Mouse (Mus musculus) brain, embryonic 14.5 days (tissue): ENCODE data around the gene Rarres1.

Experiments
- CTCF ChIP-seq: fragments of 200-500 bp; IDR thresholded peaks from 2 replicates; pipeline ENCODE4 v1.5.1; 2012; ENCODE audit warnings: inconsistent platforms, mild to moderate bottlenecking, moderate library complexity, borderline replicate concordance; ENCODE audit not compliant: insufficient read depth, insufficient read length; ENCODE audit errors: extremely low read depth
- POLR2A ChIP-seq: fragments of 200-500 bp; IDR thresholded peaks from 2 replicates; pipeline ENCODE4 v1.6.1; 2012; ENCODE audit warnings: mild to moderate bottlenecking, inconsistent platforms, borderline replicate concordance; ENCODE audit not compliant: poor library complexity, insufficient read depth, insufficient read length, severe bottlenecking; ENCODE audit errors: extremely low read depth

GRCm38 (mm10) chr3:67462015-67462414 is 53.3 kb downstream of the Rarres1 start:
- TF ChIP-seq POLR2A (no peak), CTCF (no peak)
